Mouse (Mus musculus) CD8-positive naive resting alpha-beta T cell, adult 2 months (primary cell): Measurements from ENCODE around the gene Psg23.
"Not testable (repeated sequence)": the region's sequence is repeated elsewhere in the genome, so short reads cannot be mapped to it uniquely, and the experiment has no call there.

Experiments
- DNase-seq, 2 experiments: peaks; one replicate each; pipeline ENCODE4 v3.0.0; 2022; ENCODE audit warnings: low read depth in 2 of 2, low spot score in 2 of 2

Psg23 gene

DNA sequence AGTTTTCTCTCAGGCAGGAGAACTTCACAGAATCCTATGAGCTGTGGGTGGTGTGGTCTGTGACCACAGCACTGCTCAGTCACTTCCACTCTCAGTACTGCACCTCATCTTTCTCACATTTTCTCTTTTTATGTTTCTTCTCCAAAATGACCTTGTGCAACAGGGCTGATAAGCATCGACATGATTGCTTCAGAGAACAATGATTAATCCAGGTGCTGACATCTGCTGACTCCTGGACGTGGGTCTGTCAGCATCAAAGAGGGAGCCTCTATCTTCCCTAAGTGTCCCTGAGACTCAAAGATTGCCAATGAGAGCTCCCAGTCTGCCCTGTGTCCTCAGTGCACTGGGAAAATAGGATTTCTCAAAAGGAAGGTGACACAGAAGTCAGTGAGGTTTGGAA lies at the start of gene Psg23:
Psg23 (minus strand) TSS at position 101 of the 400 bp plus-strand sequence.
- not testable (repeated sequence) for DNase-seq

DNA sequence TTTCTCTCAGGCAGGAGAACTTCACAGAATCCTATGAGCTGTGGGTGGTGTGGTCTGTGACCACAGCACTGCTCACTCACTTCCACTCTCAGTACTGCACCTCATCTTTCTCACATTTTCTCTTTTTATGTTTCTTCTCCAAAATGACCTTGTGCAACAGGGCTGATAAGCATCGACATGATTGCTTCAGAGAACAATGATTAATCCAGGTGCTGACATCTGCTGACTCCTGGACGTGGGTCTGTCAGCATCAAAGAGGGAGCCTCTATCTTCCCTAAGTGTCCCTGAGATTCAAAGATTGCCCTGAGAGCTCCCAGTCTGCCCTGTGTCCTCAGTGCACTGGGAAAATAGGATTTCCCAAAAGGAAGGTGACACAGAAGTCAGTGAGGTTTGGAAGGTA lies 40.3 kb upstream of the Psg23 start, which contains the start of gene Psg21:
Psg21 (minus strand) TSS at position 101 of the 400 bp plus-strand sequence.
- DNase-seq: not testable (repeated sequence)

- not testable (repeated sequence) for DNase-seq
These were observed 10.6 kb upstream of the Psg23 start for GRCm38 (mm10) chr7:18626921-18627320.

GRCm38 (mm10) chr7:18567205-18567604 lies 49.1 kb downstream of the Psg23 start, which contains the start of gene Psg27:
Gene Psg27 (minus strand): TSS chr7:18567305.
- DNase-seq: no peak

DNA sequence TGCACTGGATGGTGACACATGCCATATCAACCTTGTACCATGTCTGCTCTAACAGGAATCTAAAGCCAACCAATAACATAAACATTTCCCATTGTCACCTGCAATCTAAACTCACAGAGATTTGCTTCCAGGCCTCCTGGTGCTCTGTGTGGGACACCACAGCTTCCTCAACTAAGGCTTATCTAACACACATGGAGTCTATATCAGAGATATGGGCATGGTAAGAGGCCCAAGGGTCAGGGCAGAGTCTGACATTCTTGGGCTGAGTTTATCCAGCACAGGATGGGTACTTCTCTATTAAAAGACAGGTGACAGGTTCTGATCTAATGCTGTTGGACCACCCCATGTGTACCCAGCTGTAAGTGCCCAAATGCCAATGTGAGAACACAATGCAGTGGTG lies 56.5 kb downstream of the Psg23 start:
- no peak for DNase-seq
